Mouse (Mus musculus) MEL (cell line): Measurements from ENCODE around the gene 0610010F05Rik.
A peak's percentile ranks its signal among the peaks of the same experiment; 100 is the strongest.

Source experiments
- CTCF ChIP-seq, 3 experiments: IDR thresholded peaks in 2 of 3; conservative IDR thresholded peaks in 1 of 3; 2 replicates each; pipeline ENCODE4 v1.5.1; 2011 to 2012; ENCODE audit warnings: low read length in 3 of 3, low read depth in 2 of 3, mild to moderate bottlenecking in 2 of 3, improper control_type of control experiment in 1 of 3, inconsistent platforms in 1 of 3, mixed read lengths in 1 of 3, moderate library complexity in 1 of 3; ENCODE audit not compliant: control insufficient read depth in 1 of 3, insufficient read depth in 1 of 3, poor library complexity in 1 of 3, severe bottlenecking in 1 of 3
- HCFC1 ChIP-seq: IDR thresholded peaks from 2 replicates; pipeline ENCODE4 v1.6.1; 2012; ENCODE audit warnings: low read depth, mild to moderate bottlenecking, inconsistent platforms, low read length, improper control_type of control experiment, moderate library complexity
- MEF2A ChIP-seq: IDR thresholded peaks from 2 replicates; pipeline ENCODE4 v1.6.1; 2014; ENCODE audit warnings: low read depth, mild to moderate bottlenecking, inconsistent platforms, low read length, improper control_type of control experiment; ENCODE audit not compliant: poor library complexity, insufficient replicate concordance, severe bottlenecking; ENCODE audit errors: extremely low read depth
- MYB ChIP-seq: IDR thresholded peaks from 2 replicates; pipeline ENCODE4 v1.6.1; 2011; ENCODE audit warnings: mild to moderate bottlenecking, low read depth, low read length, improper control_type of control experiment
- MYC ChIP-seq: IDR thresholded peaks from 2 replicates; pipeline ENCODE4 v1.6.1; 2011; ENCODE audit warnings: low read depth, mild to moderate bottlenecking, low read length, improper control_type of control experiment, moderate library complexity
- POLR2A ChIP-seq, 2 experiments: IDR thresholded peaks; 2 replicates each; pipeline ENCODE4 v1.6.1; 2011 to 2012; ENCODE audit warnings: low read length in 2 of 2, mild to moderate bottlenecking in 2 of 2, control low read depth in 1 of 2, improper control_type of control experiment in 1 of 2, low read depth in 1 of 2, moderate library complexity in 1 of 2; ENCODE audit not compliant: control insufficient read depth in 1 of 2, insufficient read depth in 1 of 2, poor library complexity in 1 of 2
- ZNF384 ChIP-seq: IDR thresholded peaks from 2 replicates; pipeline ENCODE4 v1.6.1; 2012; ENCODE audit warnings: low read depth, mild to moderate bottlenecking, inconsistent platforms, low read length, improper control_type of control experiment

GRCm38 (mm10) chr11:23667128-23667527, 33.7 kb upstream of the 0610010F05Rik start:
- no peak for TF ChIP-seq POLR2A (IDR thresholded peaks at IDR 0.05; ENCODE audit: control insufficient read depth in 1 of 2, insufficient read depth in 1 of 2, low read depth in 1 of 2, low read length in 2 of 2, poor library complexity in 1 of 2)
- no peak for TF ChIP-seq HCFC1
- TF ChIP-seq CTCF (IDR thresholded peaks at IDR 0.05 in 2 of 3, conservative IDR thresholded peaks at IDR 0.05 in 1 of 3; ENCODE audit: control insufficient read depth in 1 of 3, insufficient read depth in 1 of 3, low read depth in 2 of 3, low read length in 3 of 3, poor library complexity in 1 of 3, severe bottlenecking in 1 of 3), result no peak
- no peak for TF ChIP-seq MEF2A
- TF ChIP-seq MYB, result no peak
- TF ChIP-seq MYC, result peak; percentile 99
- no peak for TF ChIP-seq ZNF384
